Mouse (Mus musculus) CH12.LX (cell line): ENCODE measurements around the gene Gsg1. TPM values are rescaled to one million over a fixed set of nuclear protein-coding genes. Genes with fewer than 3 reads are reported as not detected.

Source experiments
- DNase-seq: peaks from one replicate; pipeline ENCODE4 v3.0.0-alpha.2; 2013; ENCODE audit errors: extremely low read depth
- H3K27ac ChIP-seq: 2 replicates; pipeline ENCODE4 v1.5.1; 2012; ENCODE audit warnings: low read depth, mild to moderate bottlenecking, control low read depth, moderate library complexity; ENCODE audit not compliant: insufficient read depth
- H3K27me3 ChIP-seq: replicated peaks from 2 replicates; pipeline ENCODE3; 2012; ENCODE audit warnings: inconsistent platforms
- H3K36me3 ChIP-seq, 2 experiments: replicated peaks in 1 of 2; 2 replicates each; pipeline versions ENCODE3 to v1.6.1; 2012; ENCODE audit warnings: inconsistent platforms in 1 of 2, low read length in 1 of 2, mild to moderate bottlenecking in 1 of 2, mixed read lengths in 1 of 2, moderate library complexity in 1 of 2; ENCODE audit not compliant: control insufficient read depth in 1 of 2, insufficient read depth in 1 of 2
- H3K4me1 ChIP-seq, 2 experiments: 2 replicates each; pipeline ENCODE4 v1.6.1; 2012; ENCODE audit warnings: inconsistent platforms in 1 of 2, moderate library complexity in 1 of 2; ENCODE audit not compliant: insufficient read depth in 2 of 2, control insufficient read depth in 1 of 2
- H3K4me2 ChIP-seq: 2 replicates; pipeline ENCODE4 v1.6.1; 2012; ENCODE audit warnings: low read depth, mild to moderate bottlenecking, control low read depth; ENCODE audit not compliant: poor library complexity, insufficient read depth, severe bottlenecking
- H3K4me3 ChIP-seq, 3 experiments: fragments of 150-350 bp in 1 of 3; sonication (generic) in 1 of 3; replicated peaks in 1 of 3; 2 replicates each; pipeline versions ENCODE3 to v1.5.1; 2011 to 2012; ENCODE audit warnings: low read depth in 2 of 3, low read length in 2 of 3, mild to moderate bottlenecking in 2 of 3, moderate library complexity in 2 of 3, control low read depth in 1 of 3, improper control_type of control experiment in 1 of 3, inconsistent platforms in 1 of 3, mixed read lengths in 1 of 3; ENCODE audit not compliant: poor library complexity in 1 of 3
- H3K79me2 ChIP-seq: replicated peaks from 2 replicates; pipeline ENCODE4 v1.6.1; 2012; ENCODE audit warnings: mild to moderate bottlenecking, moderate library complexity; ENCODE audit not compliant: control insufficient read depth, poor library complexity, insufficient read depth, severe bottlenecking; ENCODE audit errors: extremely low read depth
- H3K9ac ChIP-seq: 2 replicates; pipeline ENCODE4 v1.6.1; 2012; ENCODE audit warnings: low read depth, mild to moderate bottlenecking, control low read depth, moderate library complexity; ENCODE audit not compliant: insufficient read depth
- H3K9me3 ChIP-seq: replicated peaks from 2 replicates; pipeline ENCODE3; 2012; ENCODE audit warnings: low read length, inconsistent platforms, mixed read lengths
- BHLHE40 ChIP-seq: IDR thresholded peaks from 2 replicates; pipeline ENCODE4 v1.6.1; 2011; ENCODE audit warnings: mild to moderate bottlenecking, low read depth, low read length, improper control_type of control experiment
- CHD2 ChIP-seq: IDR thresholded peaks from 2 replicates; pipeline ENCODE4 v1.6.1; 2011; ENCODE audit warnings: low read length, improper control_type of control experiment
- E2F4 ChIP-seq: IDR thresholded peaks from 2 replicates; pipeline ENCODE4 v1.6.1; 2011; ENCODE audit warnings: low read depth, low read length, improper control_type of control experiment; ENCODE audit not compliant: insufficient replicate concordance
- EP300 ChIP-seq: IDR thresholded peaks from 2 replicates; pipeline ENCODE4 v1.6.1; 2011; ENCODE audit warnings: low read length, improper control_type of control experiment
- GABPA ChIP-seq: IDR thresholded peaks from 2 replicates; pipeline ENCODE4 v1.6.1; 2012; ENCODE audit warnings: low read depth, low read length, improper control_type of control experiment, inconsistent platforms; ENCODE audit not compliant: insufficient replicate concordance
- HCFC1 ChIP-seq: IDR thresholded peaks from 2 replicates; pipeline ENCODE4 v1.6.1; 2012; ENCODE audit warnings: low read depth, mild to moderate bottlenecking, inconsistent platforms, low read length, improper control_type of control experiment
- MAX ChIP-seq: IDR thresholded peaks from 2 replicates; pipeline ENCODE4 v1.6.1; 2011; ENCODE audit warnings: low read length, improper control_type of control experiment
- MAZ ChIP-seq: IDR thresholded peaks from 2 replicates; pipeline ENCODE4 v1.6.1; 2012; ENCODE audit warnings: low read depth, mild to moderate bottlenecking, inconsistent platforms, low read length, improper control_type of control experiment, moderate library complexity
- MEF2A ChIP-seq: IDR thresholded peaks from 2 replicates; pipeline ENCODE4 v1.6.1; 2014; ENCODE audit warnings: low read depth, mild to moderate bottlenecking, inconsistent platforms, low read length, improper control_type of control experiment, borderline replicate concordance
- MXI1 ChIP-seq: IDR thresholded peaks from 2 replicates; pipeline ENCODE4 v1.6.1; 2011; ENCODE audit warnings: mild to moderate bottlenecking, low read depth, low read length, improper control_type of control experiment
- MYC ChIP-seq: IDR thresholded peaks from 2 replicates; pipeline ENCODE4 v1.6.1; 2011; ENCODE audit warnings: low read depth, mild to moderate bottlenecking, improper control_type of control experiment, low read length
- POLR2A ChIP-seq: IDR thresholded peaks from 2 replicates; pipeline ENCODE4 v1.6.1; 2011; ENCODE audit warnings: low read depth, mild to moderate bottlenecking, improper control_type of control experiment, low read length
- RAD21 ChIP-seq: IDR thresholded peaks from 2 replicates; pipeline ENCODE4 v1.6.1; 2011; ENCODE audit warnings: low read depth, mild to moderate bottlenecking, low read length, improper control_type of control experiment, moderate library complexity
- SMC3 ChIP-seq: IDR thresholded peaks from 2 replicates; pipeline ENCODE4 v1.6.1; 2011; ENCODE audit warnings: low read depth, low read length, improper control_type of control experiment
- TCF12 ChIP-seq: IDR thresholded peaks from 2 replicates; pipeline ENCODE4 v1.6.1; 2014; ENCODE audit warnings: low read depth, mild to moderate bottlenecking, inconsistent platforms, low read length, improper control_type of control experiment
- ZC3H11A ChIP-seq: IDR thresholded peaks from 2 replicates; pipeline ENCODE4 v1.6.1; 2012; ENCODE audit warnings: low read depth, mild to moderate bottlenecking, inconsistent platforms, low read length, improper control_type of control experiment
- ZMIZ1 ChIP-seq: IDR thresholded peaks from 2 replicates; pipeline ENCODE4 v1.6.1; 2012; ENCODE audit warnings: low read depth, mild to moderate bottlenecking, inconsistent platforms, low read length, improper control_type of control experiment
- ZNF384 ChIP-seq: IDR thresholded peaks from 2 replicates; pipeline ENCODE4 v1.6.1; 2012; ENCODE audit warnings: low read depth, low read length, improper control_type of control experiment, inconsistent platforms
- dilution Hi-C: fragments of 300-500 bp; cut with MboI; formaldehyde crosslinking; loops from 2 replicates; pipeline ENCODE4 v1.14.3; 2020; ENCODE audit warnings: low sequenced_read_pairs; ENCODE audit not compliant: extremely low pct_unique_long_range_greater_than_20kb, extremely low pct_ligation_motif_present
- in situ Hi-C: fragments of 300-500 bp; cut with MboI; formaldehyde crosslinking; loops from 3 replicates; pipeline ENCODE4 v1.14.3; 2019; ENCODE audit warnings: low sequenced_read_pairs, low pct_ligation_motif_present, low pct_unique_long_range_greater_than_20kb, mixed read lengths
- polyA plus RNA-seq: library from polyadenylated mRNA; unstranded; fragments of >175 nt; gene quantifications from 2 replicates; pipeline ENCODE4 v1.2.1, GENCODE M21; 2012; ENCODE audit warnings: low read depth; ENCODE audit not compliant: insufficient read length
- total RNA-seq, 2 experiments: library from RNA; depleted of rRNA; stranded (reverse); fragments of 300-350 nt in 1 of 2; fragments of >200 nt in 1 of 2; gene quantifications; 2 replicates each; pipeline ENCODE4 v1.2.3; 2012 to 2014

Gene Gsg1
- total and polyA plus RNA-seq, 3 experiments, result not detected

- Histone ChIP-seq H3K4me1 (peaks cover 0 to 13% of the 10 kb centered on the region in 2 experiments; a peak in 2 of 4 replicates), H3K4me2 (no peak overlapping the region), H3K79me2 (no peaks in the 10 kb centered on the region), H3K9ac (no peak overlapping the region), H3K4me3 (no peak overlapping the region), H3K27me3 (no peaks in the 10 kb centered on the region), H3K9me3 (no peaks in the 10 kb centered on the region), H3K36me3 (no peaks in the 10 kb centered on the region), H3K27ac (no peak overlapping the region)
- dilution Hi-C loops, result no loop called here
- in situ Hi-C loops, result no loop called here
- TF ChIP-seq TCF12, result no peak
- no peak for TF ChIP-seq ZMIZ1
- no peak for TF ChIP-seq RAD21
- no peak for TF ChIP-seq SMC3
- TF ChIP-seq MAX, result no peak
- TF ChIP-seq E2F4, result no peak
- TF ChIP-seq HCFC1, result no peak
- TF ChIP-seq EP300, result no peak
- no peak for DNase-seq
Measured at GRCm38 (mm10) chr6:135271761-135272160, 17.6 kb upstream of the Gsg1 start.

GRCm38 (mm10) chr6:135269626-135270025, 15.5 kb upstream of the Gsg1 start:
- dilution Hi-C loops, result no loop called here
- Histone ChIP-seq H3K27ac (no peak overlapping the region), H3K9me3 (no peaks in the 10 kb centered on the region), H3K27me3 (no peaks in the 10 kb centered on the region)
- no peak for TF ChIP-seq TCF12
- no peak for TF ChIP-seq RAD21
- no peak for TF ChIP-seq CHD2
- no peak for TF ChIP-seq ZMIZ1
- no peak for TF ChIP-seq ZNF384
- no peak for TF ChIP-seq MAX
- TF ChIP-seq HCFC1, result no peak
- TF ChIP-seq ZC3H11A, result no peak
- TF ChIP-seq MEF2A, result no peak
- no peak for TF ChIP-seq MYC
- no peak for TF ChIP-seq GABPA
- TF ChIP-seq EP300, result no peak
- no peak for TF ChIP-seq BHLHE40
- no peak for TF ChIP-seq MAZ
- TF ChIP-seq POLR2A, result no peak
- no peak for TF ChIP-seq MXI1
- TF ChIP-seq, all 38 proteins: peak for 0
- peaks cover 0 to 13% of the 10 kb centered on the region in 2 experiments; a peak in 2 of 4 replicates for H3K4me1 ChIP-seq
- no peak overlapping the region for H3K4me2 ChIP-seq
- no peaks in the 10 kb centered on the region for H3K79me2 ChIP-seq
- H3K9ac ChIP-seq, result no peak overlapping the region
- DNase-seq, result no peak
- H3K36me3 ChIP-seq, result no peaks in the 10 kb centered on the region
- H3K4me3 ChIP-seq, result no peak overlapping the region
- in situ Hi-C loops, result no loop called here
